ENCODE assay signal across 8 mouse cellular contexts in the genomic region with DNA sequence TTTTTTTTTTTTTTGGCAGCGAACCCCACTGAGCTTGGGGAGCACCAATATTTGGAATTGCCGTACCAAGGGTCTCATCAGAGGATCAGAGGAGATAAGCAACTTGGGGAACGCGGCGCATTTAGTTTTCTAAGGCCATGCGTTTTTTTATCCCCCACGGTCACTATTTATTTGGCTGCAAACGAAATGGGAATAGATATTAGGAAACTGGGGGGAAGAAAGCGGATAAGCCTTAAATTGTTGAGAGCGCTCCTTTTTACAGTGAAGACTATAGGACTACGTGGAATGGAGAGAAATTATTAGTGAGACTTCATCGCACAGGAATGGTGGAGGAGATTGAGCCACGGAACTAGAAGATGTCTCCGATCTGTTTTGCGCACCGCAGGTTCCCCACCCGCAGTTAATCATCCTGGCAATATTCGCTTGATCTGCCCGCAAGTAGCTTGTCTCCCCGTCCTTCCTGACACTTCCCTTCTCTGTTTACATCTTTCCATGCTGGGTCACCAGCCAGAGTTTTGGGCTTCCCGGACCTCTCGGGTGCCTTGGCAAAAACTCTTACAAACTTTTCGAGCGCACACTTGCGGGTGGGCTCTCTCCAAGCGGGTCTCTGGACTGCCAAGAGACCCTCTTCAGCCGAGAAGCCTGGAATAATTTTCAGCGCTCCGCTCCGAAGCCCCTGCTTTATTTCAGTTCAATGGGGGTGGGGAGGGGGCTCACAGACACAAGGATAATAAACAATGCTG.
DNase-seq lines count a peak whose midpoint lies in the region; ATAC-seq and TF ChIP-seq lines count a peak whose summit lies in the region.

No protein-coding gene starts in this region.

- DNase-seq in cerebellum, adult 9-10 months, result peak; percentile 68
- DNase-seq in heart, adult 2 months, result peak; percentile 53 to 70
- DNase-seq in lung, postnatal 0 days (ENCODE audit: low spot score), result peak; percentile 58
- DNase-seq in gastrocnemius, postnatal 14 days, result no peak
- DNase-seq in frontal cortex, adult 2 months (ENCODE audit: extremely low spot score in 1 of 2, low spot score in 1 of 2), result no peak

- TF ChIP-seq EP300 in heart, adult 2 months (IDR thresholded peaks at IDR 0.05; ENCODE audit: insufficient read depth, low read depth, low read length), result no peak
- TF ChIP-seq EP300 in lung, postnatal 0 days (IDR thresholded peaks at IDR 0.05), result peak; percentile 21; the same call in 1 of the 2 replicates

- peak overlapping the region; percentile 60 for H3K4me3 ChIP-seq in E14TG2a.4 (replicated peaks; ENCODE audit: low read length)
- peak overlapping the region; percentile 62 for H3K4me3 ChIP-seq in heart, adult 2 months
- peak overlapping the region; percentile 34 for H3K4me3 ChIP-seq in kidney, embryonic 14.5 days (ENCODE audit: low read length)
- H3K4me3 ChIP-seq in lung, postnatal 0 days (ENCODE audit: low read depth, low read length), result peak overlapping the region; percentile 45
- peak overlapping the region; percentile 41 for H3K4me3 ChIP-seq in stomach, embryonic 16.5 days (replicated peaks; ENCODE audit: low read length)

- intact Hi-C loops in heart, adult 2 months (cut with DNase I), result loop anchor here (2.0 to 10.0 kb wide), 7 partner anchors 33 to 1363 kb away; no protein-coding TSS in a partner anchor
- intact Hi-C loops in gastrocnemius, postnatal 14 days (cut with DNase I; ENCODE audit: low total_unique reads), result no loop called here

- no peak for TF ChIP-seq POLR2A in heart, adult 2 months (IDR thresholded peaks at IDR 0.05; ENCODE audit: insufficient read depth, low read depth, low read length)

- peak overlapping the region; percentile 69 for H3K4me2 ChIP-seq in kidney, embryonic 14.5 days (replicated peaks; ENCODE audit: low read depth, low read length)
- H3K4me2 ChIP-seq in lung, postnatal 0 days (replicated peaks; ENCODE audit: low read depth, low read length), result peak overlapping the region; percentile 87
- peak overlapping the region; percentile 72 for H3K4me2 ChIP-seq in stomach, embryonic 16.5 days (ENCODE audit: low read depth, low read length)

- peaks cover 4% of the 10 kb centered on the region; the same call in 1 of the 2 replicates for H3K9me3 ChIP-seq in E14TG2a.4 (ENCODE audit: low read length)
- H3K9me3 ChIP-seq in kidney, embryonic 14.5 days (ENCODE audit: control insufficient read depth, low read length), result no peaks in the 10 kb centered on the region
- no peaks in the 10 kb centered on the region for H3K9me3 ChIP-seq in lung, postnatal 0 days (ENCODE audit: low read length)
- no peaks in the 10 kb centered on the region for H3K9me3 ChIP-seq in stomach, embryonic 16.5 days (replicated peaks; ENCODE audit: control insufficient read depth, low read length)

- no peak for ATAC-seq in kidney, embryonic 14.5 days (ENCODE audit: low FRiP score, low TSS enrichment)
- no peak for ATAC-seq in lung, postnatal 0 days
- no peak for ATAC-seq in stomach, embryonic 16.5 days (ENCODE audit: insufficient read depth, low FRiP score)

- peak overlapping the region; percentile 89 for H3K9ac ChIP-seq in heart, adult 2 months (ENCODE audit: low read depth, low read length)
- H3K9ac ChIP-seq in kidney, embryonic 14.5 days (ENCODE audit: low read depth, low read length), result peak overlapping the region; percentile 54
- H3K9ac ChIP-seq in lung, postnatal 0 days (replicated peaks; ENCODE audit: low read depth), result peak overlapping the region; percentile 43
- H3K9ac ChIP-seq in stomach, embryonic 16.5 days (ENCODE audit: low read length), result peak overlapping the region; percentile 61

- no peak for TF ChIP-seq CTCF in E14TG2a.4 (conservative IDR thresholded peaks at IDR 0.05; ENCODE audit: low read length)
- TF ChIP-seq CTCF in heart, adult 2 months (IDR thresholded peaks at IDR 0.05), result no peak
- no peak for TF ChIP-seq CTCF in lung, postnatal 0 days (IDR thresholded peaks at IDR 0.05)

- H3K4me1 ChIP-seq in E14TG2a.4 (replicated peaks; ENCODE audit: low read depth, low read length), result peaks cover 80% of the 10 kb centered on the region
- H3K4me1 ChIP-seq in heart, adult 2 months (ENCODE audit: control insufficient read depth, insufficient read depth, low read length), result peaks cover 9% of the 10 kb centered on the region
- no peaks in the 10 kb centered on the region for H3K4me1 ChIP-seq in kidney, embryonic 14.5 days (ENCODE audit: control insufficient read depth, insufficient read depth, low read length)
- H3K4me1 ChIP-seq in lung, postnatal 0 days (ENCODE audit: insufficient read depth, low read depth, low read length), result peaks cover 11% of the 10 kb centered on the region; the same call in 1 of the 2 replicates
- peaks cover 21% of the 10 kb centered on the region for H3K4me1 ChIP-seq in stomach, embryonic 16.5 days (ENCODE audit: control insufficient read depth, insufficient read depth, low read length)

- peak overlapping the region; percentile 76 for H3K27ac ChIP-seq in heart, adult 2 months
- no peak overlapping the region for H3K27ac ChIP-seq in kidney, embryonic 14.5 days (ENCODE audit: low read depth, low read length)
- peak overlapping the region; percentile 79 for H3K27ac ChIP-seq in lung, postnatal 0 days (ENCODE audit: low read length)
- H3K27ac ChIP-seq in stomach, embryonic 16.5 days (ENCODE audit: low read length), result no peak overlapping the region

- H3K79me2 ChIP-seq in heart, adult 2 months (replicated peaks; ENCODE audit: control insufficient read depth, insufficient read depth, low read length), result no peaks in the 10 kb centered on the region

- H3K27me3 ChIP-seq in E14TG2a.4 (ENCODE audit: insufficient read depth, low read length), result peaks cover 67% of the 10 kb centered on the region
- H3K27me3 ChIP-seq in heart, adult 2 months (ENCODE audit: control insufficient read depth, insufficient read depth, low read length), result no peaks in the 10 kb centered on the region
- H3K27me3 ChIP-seq in kidney, embryonic 14.5 days (ENCODE audit: control insufficient read depth, insufficient read depth, low read length), result peaks cover 46% of the 10 kb centered on the region
- no peaks in the 10 kb centered on the region; the same call in 1 of the 2 replicates for H3K27me3 ChIP-seq in lung, postnatal 0 days (replicated peaks; ENCODE audit: insufficient read depth, low read length)
- peaks cover 17% of the 10 kb centered on the region for H3K27me3 ChIP-seq in stomach, embryonic 16.5 days (ENCODE audit: control insufficient read depth, insufficient read depth, low read length)

- 10% methylated on average over 30 of the region's 30 CpGs for WGBS in heart, adult 2 months
- WGBS in kidney, embryonic 14.5 days, result 1% methylated on average over 30 of the region's 30 CpGs
- WGBS in lung, postnatal 0 days, result 12% methylated on average over 30 of the region's 30 CpGs
- 5% methylated on average over 30 of the region's 30 CpGs for WGBS in stomach, embryonic 16.5 days

- no peaks in the 10 kb centered on the region for H3K36me3 ChIP-seq in E14TG2a.4 (ENCODE audit: insufficient read depth, low read length)
- peaks cover 3% of the 10 kb centered on the region; the same call in 1 of the 2 replicates for H3K36me3 ChIP-seq in heart, adult 2 months (ENCODE audit: control insufficient read depth, insufficient read depth, low read length)
- no peaks in the 10 kb centered on the region for H3K36me3 ChIP-seq in kidney, embryonic 14.5 days (ENCODE audit: control insufficient read depth, insufficient read depth, low read length)
- H3K36me3 ChIP-seq in lung, postnatal 0 days (ENCODE audit: insufficient read depth, low read length), result no peaks in the 10 kb centered on the region
- H3K36me3 ChIP-seq in stomach, embryonic 16.5 days (ENCODE audit: control insufficient read depth, insufficient read depth, low read length), result no peaks in the 10 kb centered on the region

Comparison
In these comparisons a context has a peak if more than half of its experiments do, and no peak if none do; other contexts are left out.
1. DNase-seq: peak in cerebellum, adult 9-10 months (single experiment), heart, adult 2 months (2 of 2) and lung, postnatal 0 days (single experiment); none in gastrocnemius, postnatal 14 days (single experiment) and frontal cortex, adult 2 months (0 of 2).
2. H3K27ac ChIP-seq: peak in heart, adult 2 months (single experiment) and lung, postnatal 0 days (single experiment); none in kidney, embryonic 14.5 days (single experiment) and stomach, embryonic 16.5 days (single experiment).
3. Peak in every context shown above with its lines, with median percentiles within 50 percentile points of each other: H3K4me3 ChIP-seq, H3K9ac ChIP-seq and H3K4me2 ChIP-seq.